Mouse (Mus musculus) lung, adult 18-20 months (tissue): Measurements from ENCODE around the gene Gm20695.
A peak's percentile ranks its signal among the peaks of the same experiment; 100 is the strongest.
"Not testable (repeated sequence)": the region's sequence is repeated elsewhere in the genome, so short reads cannot be mapped to it uniquely, and the experiment has no call there.

Experiments
- DNase-seq, 2 experiments: peaks; one replicate each; pipeline ENCODE4 v3.0.0; 2022; ENCODE audit warnings: mixed read lengths in 2 of 2

The Gm20695 gene

DNA sequence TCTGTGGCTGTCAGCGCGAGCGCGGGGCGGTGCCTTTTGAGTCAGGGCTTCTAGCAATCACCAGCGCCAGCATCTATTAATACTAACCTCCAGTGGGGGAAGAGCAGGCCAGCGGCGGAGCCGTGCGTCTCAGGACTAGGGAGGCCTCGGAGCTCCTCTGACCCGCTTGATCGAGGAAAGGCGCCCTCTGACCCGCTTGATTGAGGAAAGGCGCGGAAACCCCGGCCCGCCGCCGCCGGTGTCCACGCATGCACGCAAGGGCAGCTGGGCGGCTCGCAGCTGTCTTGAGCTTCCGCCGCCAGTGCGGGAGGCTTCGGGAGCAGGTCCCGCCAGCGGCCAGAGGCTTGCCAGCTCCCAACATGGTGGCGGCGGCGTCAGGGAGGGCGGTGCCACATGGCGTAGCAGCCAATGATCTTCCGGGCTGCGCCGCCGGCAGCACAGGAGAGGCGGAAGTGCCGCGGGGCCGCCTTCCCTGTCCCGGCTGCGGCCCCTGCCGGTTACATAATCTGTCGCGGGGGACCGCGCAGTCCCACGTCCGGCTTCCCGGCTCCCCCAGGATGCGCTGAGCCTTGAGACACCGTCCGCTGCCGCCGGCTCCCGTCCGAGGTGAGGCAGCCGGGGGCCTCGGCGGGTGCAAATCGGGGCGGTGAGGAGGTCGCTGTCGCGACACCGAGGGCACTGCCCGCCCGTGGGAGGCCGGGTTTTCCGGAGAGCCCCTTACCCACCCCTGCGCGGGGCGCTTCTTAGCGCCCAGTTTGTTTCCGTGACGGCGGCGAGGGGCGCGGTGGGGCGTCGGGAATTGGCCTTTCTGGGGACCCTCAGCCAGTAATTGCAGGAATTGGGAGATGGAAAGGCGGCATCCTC is at the start of gene Gm20695, which contains the start of gene Zfp597:
Gm20695 (plus strand) TSS at position 448 of the 864 bp plus-strand sequence.
Zfp597 (minus strand) TSS at position 361 of the 864 bp plus-strand sequence.
- peak; percentile 94 to 95 for DNase-seq

DNA sequence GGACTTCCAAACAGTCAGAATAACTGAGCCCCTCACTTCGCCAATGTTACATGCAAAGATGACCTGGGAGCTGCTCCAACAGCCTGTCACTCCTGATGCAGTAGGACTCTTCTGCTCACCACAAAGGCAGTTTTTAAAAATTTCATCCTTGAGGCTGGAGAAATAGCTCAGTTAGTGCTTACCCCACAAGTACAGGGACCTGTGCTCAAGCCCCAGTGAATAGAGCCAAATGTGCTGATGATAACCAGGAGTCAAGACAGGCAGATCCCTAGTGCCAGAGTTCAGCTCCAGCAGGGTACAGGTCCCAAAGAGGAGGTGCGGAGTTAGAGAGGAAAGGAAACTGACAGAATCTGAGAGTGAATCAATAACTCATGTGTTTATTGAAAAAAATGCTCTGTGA is 49.0 kb upstream of the Gm20695 start:
- no peak for DNase-seq

DNA sequence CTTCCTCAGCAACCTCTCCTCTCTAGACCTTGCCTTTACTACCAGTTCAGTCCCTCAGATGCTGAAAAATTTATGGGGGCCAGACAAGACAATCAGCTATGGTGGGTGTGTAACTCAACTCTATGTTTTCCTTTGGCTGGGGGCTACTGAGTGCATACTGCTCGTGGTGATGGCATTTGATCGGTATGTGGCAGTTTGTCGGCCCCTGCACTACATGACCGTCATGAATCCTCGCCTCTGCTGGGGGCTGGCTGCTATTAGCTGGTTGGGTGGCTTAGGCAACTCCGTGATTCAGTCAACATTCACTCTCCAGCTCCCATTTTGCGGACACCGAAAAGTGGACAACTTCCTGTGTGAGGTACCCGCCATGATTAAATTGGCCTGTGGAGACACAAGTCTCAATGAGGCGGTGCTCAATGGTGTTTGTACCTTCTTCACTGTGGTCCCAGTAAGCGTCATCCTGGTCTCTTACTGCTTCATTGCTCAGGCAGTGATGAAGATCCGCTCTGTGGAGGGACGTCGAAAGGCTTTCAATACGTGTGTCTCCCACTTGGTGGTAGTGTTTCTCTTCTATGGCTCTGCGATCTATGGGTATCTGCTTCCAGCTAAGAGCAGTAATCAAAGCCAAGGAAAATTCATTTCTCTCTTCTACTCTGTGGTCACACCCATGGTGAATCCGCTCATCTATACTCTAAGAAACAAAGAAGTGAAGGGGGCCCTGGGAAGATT is 45.1 kb upstream of the Gm20695 start:
- no peak for DNase-seq

GRCm38 (mm10) chr16:3842989-3843388 is 41.5 kb upstream of the Gm20695 start:
- DNase-seq, result no peak

- no peak for DNase-seq
Measured at GRCm38 (mm10) chr16:3843796-3844195, 40.7 kb upstream of the Gm20695 start.

GRCm38 (mm10) chr16:3846711-3847518 is 37.5 kb upstream of the Gm20695 start, which contains the start of gene Zfp174:
Zfp174 (plus strand) TSS chr16:3847268.
- DNase-seq, result peak; percentile 97 to 98

DNA sequence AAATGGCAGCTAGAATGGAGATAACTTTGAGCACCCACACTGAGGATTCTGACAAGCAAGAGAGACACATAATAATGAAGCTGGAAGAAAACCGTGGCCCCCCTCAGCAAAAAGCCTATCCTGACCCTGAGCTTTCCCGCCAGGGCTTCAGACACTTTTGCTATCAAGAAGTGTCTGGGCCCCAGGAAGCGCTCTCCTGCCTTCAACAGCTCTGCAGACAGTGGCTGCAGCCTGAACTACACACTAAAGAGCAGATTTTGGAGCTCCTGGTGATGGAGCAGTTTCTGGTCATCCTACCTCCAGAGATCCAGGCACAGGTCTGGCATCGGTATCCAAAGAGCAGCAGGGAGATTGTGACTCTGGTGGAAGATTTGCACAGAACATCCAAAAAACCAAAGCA is 36.6 kb upstream of the Gm20695 start:
- no peak for DNase-seq

GRCm38 (mm10) chr16:3848416-3848815 is 36.0 kb upstream of the Gm20695 start:
- no peak for DNase-seq

DNA sequence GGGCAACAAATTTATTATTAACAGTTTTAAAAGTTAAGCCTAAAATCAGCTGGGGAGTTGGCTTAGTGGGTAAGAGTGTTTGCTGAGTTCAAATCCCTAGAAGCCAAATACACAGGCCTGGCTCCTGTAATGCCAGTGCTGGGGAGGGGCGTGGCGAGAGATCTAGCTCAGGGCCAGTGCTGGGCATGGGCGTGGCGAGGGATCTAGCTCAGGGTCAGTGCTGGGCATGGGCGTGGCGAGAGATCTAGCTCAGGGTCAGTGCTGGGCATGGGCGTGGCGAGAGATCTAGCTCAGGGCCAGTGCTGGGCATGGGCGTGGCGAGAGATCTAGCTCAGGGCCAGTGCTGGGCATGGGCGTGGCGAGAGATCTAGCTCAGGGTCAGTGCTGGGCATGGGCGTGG is 33.1 kb upstream of the Gm20695 start:
- DNase-seq, result not testable (repeated sequence)

GRCm38 (mm10) chr16:3852586-3852985 is 31.9 kb upstream of the Gm20695 start:
- no peak for DNase-seq

- DNase-seq, result no peak
Measured at GRCm38 (mm10) chr16:3854437-3855182, 29.8 kb upstream of the Gm20695 start.

DNA sequence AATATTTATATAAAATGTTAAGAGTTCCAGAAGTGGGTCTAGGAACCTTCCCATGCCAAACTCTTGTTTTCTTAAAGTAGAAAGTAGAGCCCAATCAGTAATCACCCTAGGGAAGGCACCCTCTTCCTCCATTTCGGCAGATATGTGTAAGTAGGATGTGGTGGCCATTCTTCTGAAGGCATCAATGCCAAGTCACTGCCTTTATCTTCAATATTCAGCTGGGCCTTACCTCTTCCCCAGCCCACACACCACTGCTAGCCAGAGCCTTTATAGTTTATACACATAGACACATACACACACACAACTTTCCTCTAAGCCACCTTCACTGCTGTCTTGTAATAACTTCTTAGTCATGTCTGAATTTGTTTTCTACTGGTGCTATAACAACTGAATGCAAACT is 28.7 kb upstream of the Gm20695 start:
- no peak for DNase-seq

DNA sequence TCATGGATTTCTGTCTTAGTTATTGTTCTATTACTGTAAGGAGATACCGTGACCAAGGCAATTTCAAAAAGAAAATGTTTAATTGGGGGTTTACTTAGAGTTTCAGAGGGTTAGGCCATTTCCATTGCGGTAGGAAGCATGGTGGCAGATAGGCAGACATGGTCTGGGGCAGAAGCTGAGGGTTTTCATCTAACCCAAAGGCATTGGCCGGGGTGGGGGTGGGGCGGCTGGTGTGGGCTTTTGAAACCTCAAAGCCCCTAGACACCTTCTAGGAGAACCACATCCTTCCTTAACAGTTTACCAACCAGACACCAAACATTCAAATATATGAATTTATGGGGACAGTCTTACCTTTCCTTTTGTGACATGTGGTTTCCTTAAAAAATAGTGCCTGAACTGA is 25.2 kb upstream of the Gm20695 start:
- DNase-seq, result no peak

GRCm38 (mm10) chr16:3871815-3872214 is 12.6 kb upstream of the Gm20695 start:
- no peak for DNase-seq

DNA sequence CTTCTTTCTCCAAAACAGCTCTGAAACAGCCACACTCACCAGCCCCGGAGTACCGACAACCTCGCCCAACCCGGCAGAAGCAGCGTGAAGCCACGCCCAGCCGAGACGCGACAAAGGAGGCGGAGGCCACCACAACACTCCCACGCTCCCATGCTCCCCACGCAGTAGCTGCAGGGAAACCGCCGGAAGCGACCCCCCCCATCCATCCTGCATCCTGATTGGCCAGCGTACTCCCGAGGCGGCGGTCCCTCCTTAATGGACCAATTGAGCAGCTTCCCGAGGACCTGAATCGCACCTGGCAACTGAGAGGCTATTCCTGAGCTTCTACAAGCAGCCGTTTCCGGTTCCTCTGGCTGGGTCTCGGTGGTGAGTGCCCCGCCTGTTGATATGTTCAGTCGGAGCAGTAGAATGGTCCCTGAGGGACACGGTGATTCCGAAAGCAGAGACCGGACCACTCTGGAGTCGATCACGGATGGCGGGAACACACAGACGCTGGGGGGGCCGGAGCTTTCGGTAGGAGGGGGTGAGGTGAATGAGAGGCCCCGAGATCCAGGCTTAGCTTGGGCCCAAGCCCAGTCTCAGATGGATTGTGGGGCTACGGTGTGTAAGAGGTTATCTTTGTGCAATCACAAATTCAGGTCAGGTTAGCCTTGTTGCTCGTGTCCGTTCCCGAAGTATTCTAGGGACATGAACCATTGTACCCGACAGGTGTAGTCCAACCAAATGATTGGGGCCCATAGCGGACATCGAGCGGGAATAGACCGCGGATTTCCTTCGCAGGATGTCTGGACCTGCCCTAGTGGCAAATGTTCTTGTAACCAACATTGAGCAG is 12.0 kb upstream of the Gm20695 start, which contains the start of gene Naa60:
Naa60 (plus strand) TSS at position 160 of the 832 bp plus-strand sequence.
- peak; percentile 94 to 96 for DNase-seq

DNA sequence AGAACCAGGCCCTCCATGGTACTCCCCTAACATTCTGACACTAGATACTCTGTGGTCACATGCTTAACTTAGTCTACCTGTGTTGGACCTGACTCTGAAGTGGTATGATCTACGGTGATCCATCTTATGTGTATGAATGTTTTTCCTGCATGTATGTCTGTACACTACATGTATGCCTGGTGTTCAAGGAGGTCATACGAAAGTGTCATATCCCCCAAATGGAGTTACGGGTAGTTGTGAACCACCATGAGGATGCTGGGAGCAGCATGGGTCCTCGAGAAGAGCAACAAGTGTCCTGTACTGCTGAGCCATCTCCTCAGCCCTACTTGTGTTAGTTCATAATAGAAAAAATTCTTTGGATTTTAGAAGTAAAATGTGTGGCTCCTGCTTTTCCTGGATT is 8.1 kb upstream of the Gm20695 start:
- DNase-seq, result no peak

- no peak for DNase-seq
Measured at GRCm38 (mm10) chr16:3885065-3885670, 720 bp downstream of the Gm20695 start.

GRCm38 (mm10) chr16:3891621-3892295 is 7.3 kb downstream of the Gm20695 start:
- DNase-seq, result no peak

- no peak for DNase-seq
Measured at GRCm38 (mm10) chr16:3893739-3894138, 9.3 kb downstream of the Gm20695 start.

- peak; percentile 80 to 85 for DNase-seq
Measured at GRCm38 (mm10) chr16:3895173-3895792, 10.8 kb downstream of the Gm20695 start.
